Mouse (Mus musculus) bone marrow, adult 2 months (tissue): ENCODE results near the gene Hsdl2.

Experiments used
- CTCF ChIP-seq: fragments of 200-500 bp; IDR thresholded peaks from 2 replicates; pipeline ENCODE4 v1.5.1; 2011; ENCODE audit warnings: low read length, control low read depth; ENCODE audit not compliant: control insufficient read depth, insufficient read depth
- POLR2A ChIP-seq: fragments of 200-500 bp; IDR thresholded peaks from 2 replicates; pipeline ENCODE4 v1.6.1; 2011; ENCODE audit warnings: low read depth, mild to moderate bottlenecking, control low read depth, low read length, borderline replicate concordance; ENCODE audit not compliant: control insufficient read depth

DNA sequence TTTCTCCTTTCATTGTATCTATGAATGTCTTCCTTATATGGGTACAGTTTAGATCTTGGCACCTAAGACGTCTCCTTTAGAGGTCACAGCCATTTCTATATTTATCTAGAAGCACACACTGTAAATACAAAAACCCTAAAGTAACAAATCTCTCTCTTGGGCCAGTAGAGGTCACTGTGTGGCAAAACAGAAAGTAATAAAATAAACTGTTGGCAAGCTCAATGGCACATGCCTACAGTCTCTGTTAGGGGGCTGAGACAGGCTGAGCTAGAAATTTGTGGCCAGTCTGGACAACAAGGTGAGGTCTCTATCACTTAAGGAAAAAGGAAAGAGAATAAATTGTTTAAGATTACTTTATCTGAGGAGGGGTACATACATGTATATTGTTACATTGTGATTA is 33.6 kb downstream of the Hsdl2 start:
- TF ChIP-seq POLR2A (no peak), CTCF (no peak)
